Mouse (Mus musculus) lung, adult 2 months (tissue): ENCODE measurements around the gene Celf2.

Source experiments
- CTCF ChIP-seq: fragments of 200-500 bp; IDR thresholded peaks from 2 replicates; pipeline ENCODE4 v1.5.1; 2011; ENCODE audit warnings: mild to moderate bottlenecking, low read length, control low read depth; ENCODE audit not compliant: insufficient read depth
- POLR2A ChIP-seq: fragments of 200-500 bp; IDR thresholded peaks from 2 replicates; pipeline ENCODE4 v1.6.1; 2011; ENCODE audit warnings: low read depth, mild to moderate bottlenecking, control low read depth, low read length, borderline replicate concordance; ENCODE audit errors: extremely low read depth

GRCm38 (mm10) chr2:7250314-7250713 lies 259.0 kb downstream of the Celf2 start:
- no peak for TF ChIP-seq CTCF
- TF ChIP-seq POLR2A: no peak
